Mouse (Mus musculus): ENCODE results near the gene Arsk. TPM values are rescaled to one million over a fixed set of nuclear protein-coding genes. Genes with fewer than 3 reads are reported as not detected.

Arsk gene
- total and polyA plus RNA-seq, 2 experiments from 2014 or later, result 5.1 to 6.7 TPM

DNA sequence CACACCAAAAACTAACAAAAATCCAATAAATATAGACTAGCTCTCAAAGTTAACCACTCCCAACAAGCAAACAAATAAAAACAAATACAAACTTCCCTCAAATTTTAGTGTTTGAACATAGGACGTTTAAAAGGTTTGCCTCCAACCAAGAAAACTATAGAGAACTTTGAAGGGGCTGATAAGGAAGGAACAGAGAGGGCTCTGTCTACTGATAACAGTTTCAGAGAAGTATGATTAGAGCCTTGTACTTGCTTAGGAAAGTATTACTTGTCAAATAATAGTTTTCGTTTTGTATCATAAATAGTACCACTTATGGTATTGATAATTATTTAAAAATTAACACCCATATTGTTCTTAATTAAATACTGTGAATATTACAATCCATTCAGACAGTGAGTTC is 83.9 kb downstream of the Arsk start:
- H3K4me2 ChIP-seq (ENCODE audit: low read depth, low read length), result no peak overlapping the region
- H3K27me3 ChIP-seq (ENCODE audit: insufficient read depth, low read length), result no peaks in the 10 kb centered on the region
- H3K9me3 ChIP-seq (ENCODE audit: low read length), result no peaks in the 10 kb centered on the region
- H3K4me3 ChIP-seq (ENCODE audit: low read length), result no peak overlapping the region
- no peak overlapping the region for H3K9ac ChIP-seq (replicated peaks; ENCODE audit: low read length)
- no peak for TF ChIP-seq CTCF (IDR thresholded peaks at IDR 0.05; ENCODE audit: low read depth)
- no peak for ATAC-seq
- no peak for DNase-seq (ENCODE audit: low spot score)
- peaks cover 3% of the 10 kb centered on the region; the same call in 1 of the 2 replicates for H3K4me1 ChIP-seq (ENCODE audit: insufficient read depth, low read length)
- H3K27ac ChIP-seq, result no peak overlapping the region
- 85% methylated on average over 2 of the region's 2 CpGs for WGBS
- no peaks in the 10 kb centered on the region for H3K36me3 ChIP-seq (ENCODE audit: insufficient read depth, low read length)

Other genes starting within 250 kb of the Arsk start
- 30.8 and 34.9 TPM in 2 replicates for gene Rhobtb3, start 154.7 kb downstream of the Arsk start, total RNA-seq (2014; rRNA removed)
- gene Rhobtb3, start 154.7 kb downstream of the Arsk start, polyA plus RNA-seq (2015; fragmentation: Nextera tagmentation; extraction: Ambion mirVana), result 14.1 and 14.2 TPM in 2 replicates
- gene Spata9, start 131.5 kb downstream of the Arsk start, total RNA-seq (2014; rRNA removed), result 0.16 and 1.5 TPM in 2 replicates
- 3.5 and 3.8 TPM in 2 replicates for gene Spata9, start 131.5 kb downstream of the Arsk start, polyA plus RNA-seq (2015; fragmentation: Nextera tagmentation; extraction: Ambion mirVana)
- 12.9 and 16.3 TPM in 2 replicates for gene Rfesd, start 79.9 kb downstream of the Arsk start, total RNA-seq (2014; rRNA removed)
- gene Rfesd, start 79.9 kb downstream of the Arsk start, polyA plus RNA-seq (2015; fragmentation: Nextera tagmentation; extraction: Ambion mirVana), result 22.3 and 23.9 TPM in 2 replicates
- 2.8 and 5.2 TPM in 2 replicates for gene Gpr150, start 41.7 kb downstream of the Arsk start, total RNA-seq (2014; rRNA removed)
- gene Gpr150, start 41.7 kb downstream of the Arsk start, polyA plus RNA-seq (2015; fragmentation: Nextera tagmentation; extraction: Ambion mirVana), result 3.8 and 4.0 TPM in 2 replicates
- gene Ttc37, start 74 bp upstream of the Arsk start, total RNA-seq (2014; rRNA removed), result 11.3 and 13.5 TPM in 2 replicates
- gene Ttc37, start 74 bp upstream of the Arsk start, polyA plus RNA-seq (2015; fragmentation: Nextera tagmentation; extraction: Ambion mirVana), result 5.7 and 6.2 TPM in 2 replicates
- not detected in 2 replicates for gene Fam81b, start 206.4 kb upstream of the Arsk start, total RNA-seq (2014; rRNA removed)
- gene Fam81b, start 206.4 kb upstream of the Arsk start, polyA plus RNA-seq (2015; fragmentation: Nextera tagmentation; extraction: Ambion mirVana), result 1.2 and 1.3 TPM in 2 replicates